In the genomic region with DNA sequence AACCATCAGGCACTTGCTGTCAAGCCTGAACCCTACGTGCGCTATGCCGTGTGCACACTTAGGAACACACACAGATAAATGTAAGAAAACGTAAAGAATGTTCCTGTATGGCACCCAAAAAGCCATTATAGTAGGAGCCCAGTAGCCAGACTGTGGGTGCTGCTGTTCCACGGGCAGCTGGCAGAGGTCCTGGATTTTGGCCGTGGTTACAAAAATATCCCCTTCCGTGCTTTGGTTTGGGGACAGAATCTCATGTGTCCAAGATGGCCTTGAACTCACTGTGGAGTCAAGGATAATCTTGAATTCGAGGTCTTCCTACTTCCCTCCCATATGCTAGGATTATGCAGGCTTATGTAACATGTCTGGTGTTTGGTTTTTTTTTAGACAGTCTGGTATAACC, we compare ENCODE assay signal across 26 mouse cellular contexts. TPM values are rescaled to one million over a fixed set of nuclear protein-coding genes. Genes with fewer than 3 reads are reported as not detected.
A peak's percentile ranks its signal among the peaks of the same experiment; 100 is the strongest.
DNase-seq lines count a peak whose midpoint lies in the region; ATAC-seq and TF ChIP-seq lines count a peak whose summit lies in the region.
"Had no signal": no experiment of that assay in that cellular context is flagged by ENCODE, and none has a peak within 500 bp of the region (broad histone marks: within the 10 kb centered on the region; RNA-seq: fewer than 3 reads in every experiment).

No protein-coding gene starts in this region.

- peak; percentile 56 to 66 for DNase-seq in adrenal gland, adult (ENCODE audit: inconsistent age in 2 of 2, low spot score in 1 of 2)
- no peak for DNase-seq in adrenal gland, postnatal 25 days
- DNase-seq in forebrain, postnatal 0 days: no peak
- no peak for DNase-seq in forebrain, embryonic 11.5 days (ENCODE audit: low spot score)
- peak; percentile 27 for DNase-seq in brain, adult 2 months (ENCODE audit: low read depth, low spot score)
- DNase-seq in lung, postnatal 14 days: no peak
- DNase-seq: adrenal gland, adult 2 months; adrenal gland, postnatal 14 days; cerebellum, adult 18-20 months; cerebellum, adult 9-10 months; cerebellum, postnatal 14 days; gastrocnemius, postnatal 10 days; gastrocnemius, postnatal 36 days; heart, adult 2 months; heart, postnatal 14 days; heart, postnatal 4 days; kidney, adult 18-20 months had no signal

- H3K27me3 ChIP-seq in forebrain, embryonic 12.5 days: no peaks in the 10 kb centered on the region
- no peaks in the 10 kb centered on the region for H3K27me3 ChIP-seq in forebrain, embryonic 16.5 days (replicated peaks; ENCODE audit: control insufficient read depth, insufficient read depth, low read length)
- H3K27me3 ChIP-seq in forebrain, postnatal 0 days (ENCODE audit: insufficient read depth, low read length): no peaks in the 10 kb centered on the region
- no peaks in the 10 kb centered on the region for H3K27me3 ChIP-seq in forebrain, embryonic 11.5 days (ENCODE audit: control insufficient read depth, insufficient read depth, low read length)
- H3K27me3 ChIP-seq: embryonic facial prominence, embryonic 15.5 days; heart, embryonic 13.5 days had no signal

- H3K4me2 ChIP-seq in forebrain, embryonic 12.5 days: no peak overlapping the region
- H3K4me2 ChIP-seq in forebrain, embryonic 16.5 days (ENCODE audit: low read length): no peak overlapping the region
- no peak overlapping the region for H3K4me2 ChIP-seq in forebrain, postnatal 0 days (ENCODE audit: low read depth)
- H3K4me2 ChIP-seq in forebrain, embryonic 11.5 days (ENCODE audit: low read depth, low read length, severe bottlenecking): no peak overlapping the region
- H3K4me2 ChIP-seq: embryonic facial prominence, embryonic 15.5 days; heart, embryonic 13.5 days; hindbrain, embryonic 14.5 days had no signal

- peak overlapping the region; percentile 46; the same call in 1 of the 2 replicates for H3K27ac ChIP-seq in forebrain, embryonic 12.5 days
- no peak overlapping the region for H3K27ac ChIP-seq in forebrain, embryonic 16.5 days (ENCODE audit: low read length)
- peak overlapping the region; percentile 46; the same call in 1 of the 2 replicates for H3K27ac ChIP-seq in forebrain, postnatal 0 days (ENCODE audit: low read depth, low read length)
- H3K27ac ChIP-seq in forebrain, embryonic 11.5 days (ENCODE audit: low read depth, low read length): no peak overlapping the region
- H3K27ac ChIP-seq: embryonic facial prominence, embryonic 15.5 days; heart, adult 2 months; heart, embryonic 10.5 days; heart, embryonic 13.5 days; hindbrain, embryonic 14.5 days; hindbrain, postnatal 0 days had no signal

- no peak for TF ChIP-seq CTCF in forebrain, postnatal 0 days (IDR thresholded peaks at IDR 0.05; ENCODE audit: low read depth)

- H3K4me1 ChIP-seq in forebrain, embryonic 12.5 days: peaks cover under 1% of the 10 kb centered on the region; the same call in 1 of the 2 replicates
- peaks cover 17% of the 10 kb centered on the region for H3K4me1 ChIP-seq in forebrain, embryonic 16.5 days (replicated peaks; ENCODE audit: control insufficient read depth, insufficient read depth, low read length)
- H3K4me1 ChIP-seq in forebrain, postnatal 0 days (ENCODE audit: insufficient read depth): no peaks in the 10 kb centered on the region; the same call in 1 of the 2 replicates
- H3K4me1 ChIP-seq in forebrain, embryonic 11.5 days (replicated peaks; ENCODE audit: control insufficient read depth, insufficient read depth, low read length): no peaks in the 10 kb centered on the region

- no peak for ATAC-seq in forebrain, embryonic 12.5 days (ENCODE audit: low FRiP score)
- ATAC-seq in forebrain, embryonic 16.5 days: no peak
- no peak for ATAC-seq in forebrain, postnatal 0 days
- no peak for ATAC-seq in forebrain, embryonic 11.5 days (replicated peaks; ENCODE audit: low FRiP score)
- ATAC-seq: hindbrain, postnatal 0 days; inflammation-experienced regulatory T-cells, adult 6 months; intestine, embryonic 16.5 days had no signal

- no peaks in the 10 kb centered on the region for H3K9me3 ChIP-seq in forebrain, embryonic 12.5 days
- no peaks in the 10 kb centered on the region for H3K9me3 ChIP-seq in forebrain, embryonic 16.5 days (ENCODE audit: control insufficient read depth, low read length)
- no peaks in the 10 kb centered on the region for H3K9me3 ChIP-seq in forebrain, postnatal 0 days (ENCODE audit: low read length)
- no peaks in the 10 kb centered on the region for H3K9me3 ChIP-seq in forebrain, embryonic 11.5 days (ENCODE audit: control insufficient read depth, low read length)
- H3K9me3 ChIP-seq: embryonic facial prominence, embryonic 15.5 days; heart, embryonic 10.5 days; heart, embryonic 13.5 days had no signal

- H3K36me3 ChIP-seq in forebrain, embryonic 12.5 days (replicated peaks): peaks cover 33% of the 10 kb centered on the region
- H3K36me3 ChIP-seq in forebrain, embryonic 16.5 days (ENCODE audit: control insufficient read depth, insufficient read depth): peaks cover 8% of the 10 kb centered on the region; the same call in 1 of the 2 replicates
- H3K36me3 ChIP-seq in forebrain, postnatal 0 days (ENCODE audit: insufficient read depth): peaks cover 22% of the 10 kb centered on the region
- peaks cover 11% of the 10 kb centered on the region for H3K36me3 ChIP-seq in forebrain, embryonic 11.5 days (ENCODE audit: control insufficient read depth, insufficient read depth, low read length)

- WGBS in forebrain, embryonic 12.5 days: 81% methylated on average over 8 of the region's 8 CpGs
- WGBS in forebrain, embryonic 16.5 days: 70% methylated on average over 8 of the region's 8 CpGs
- WGBS in forebrain, postnatal 0 days: 66% methylated on average over 8 of the region's 8 CpGs
- WGBS in forebrain, embryonic 11.5 days: 83% methylated on average over 8 of the region's 8 CpGs

- H3K4me3 ChIP-seq in forebrain, embryonic 12.5 days (replicated peaks): no peak overlapping the region
- no peak overlapping the region for H3K4me3 ChIP-seq in forebrain, embryonic 16.5 days (replicated peaks; ENCODE audit: low read length)
- no peak overlapping the region for H3K4me3 ChIP-seq in forebrain, postnatal 0 days (ENCODE audit: low read depth, low read length)
- H3K4me3 ChIP-seq in forebrain, embryonic 11.5 days (ENCODE audit: low read depth, low read length): no peak overlapping the region
- H3K4me3 ChIP-seq: embryonic facial prominence, embryonic 15.5 days; heart, adult 2 months; heart, embryonic 10.5 days; heart, embryonic 13.5 days had no signal

- no peak overlapping the region for H3K9ac ChIP-seq in forebrain, embryonic 12.5 days
- H3K9ac ChIP-seq in forebrain, embryonic 16.5 days (replicated peaks; ENCODE audit: low read depth, low read length): no peak overlapping the region
- H3K9ac ChIP-seq in forebrain, postnatal 0 days: no peak overlapping the region
- H3K9ac ChIP-seq in forebrain, embryonic 11.5 days (ENCODE audit: low read length): no peak overlapping the region
- H3K9ac ChIP-seq: embryonic facial prominence, embryonic 15.5 days; heart, embryonic 13.5 days; hindbrain, embryonic 14.5 days had no signal

RNA-seq across cellular contexts. Expression of gene 2810006K23Rik, which starts 15.0 kb away (rescaled TPM):
- total RNA-seq in adrenal gland, postnatal 25 days (2021): 15.1 and 19.9 TPM in 2 replicates
- 19.2 and 23.0 TPM in 2 replicates for polyA plus RNA-seq in forebrain, embryonic 12.5 days (2016; fragmentation: Nextera tagmentation; extraction: Ambion mirVana)
- polyA plus RNA-seq in forebrain, embryonic 16.5 days (2015; fragmentation: Nextera tagmentation; extraction: Ambion mirVana): 17.4 and 18.8 TPM in 2 replicates
- 14.1 and 15.2 TPM in 2 replicates for total RNA-seq in forebrain, postnatal 0 days (2014; rRNA removed)
- 9.1 and 9.2 TPM in 2 replicates for polyA plus RNA-seq in forebrain, postnatal 0 days (2015; fragmentation: Nextera tagmentation; extraction: Ambion mirVana)
- 17.9 and 20.2 TPM in 2 replicates for polyA plus RNA-seq in forebrain, embryonic 11.5 days (2014; fragmentation: Nextera tagmentation; extraction: Ambion mirVana)

RNA-seq across cellular contexts. Expression of gene Mphosph9, which starts 15.1 kb away (rescaled TPM):
- total RNA-seq in adrenal gland, postnatal 25 days (2021): 7.8 and 11.8 TPM in 2 replicates
- polyA plus RNA-seq in forebrain, embryonic 12.5 days (2016; fragmentation: Nextera tagmentation; extraction: Ambion mirVana): 24.4 and 24.7 TPM in 2 replicates
- 17.0 and 17.1 TPM in 2 replicates for polyA plus RNA-seq in forebrain, embryonic 16.5 days (2015; fragmentation: Nextera tagmentation; extraction: Ambion mirVana)
- total RNA-seq in forebrain, postnatal 0 days (2014; rRNA removed): 15.0 and 23.6 TPM in 2 replicates
- 4.5 and 7.8 TPM in 2 replicates for polyA plus RNA-seq in forebrain, postnatal 0 days (2015; fragmentation: Nextera tagmentation; extraction: Ambion mirVana)
- 21.2 and 22.2 TPM in 2 replicates for polyA plus RNA-seq in forebrain, embryonic 11.5 days (2014; fragmentation: Nextera tagmentation; extraction: Ambion mirVana)

RNA-seq across cellular contexts. Expression of gene Cdk2ap1, which starts 20.0 kb away (rescaled TPM):
- total RNA-seq in adrenal gland, postnatal 25 days (2021): 148 and 153 TPM in 2 replicates
- 81.1 and 105 TPM in 2 replicates for polyA plus RNA-seq in forebrain, embryonic 12.5 days (2016; fragmentation: Nextera tagmentation; extraction: Ambion mirVana)
- 60.5 and 74.2 TPM in 2 replicates for polyA plus RNA-seq in forebrain, embryonic 16.5 days (2015; fragmentation: Nextera tagmentation; extraction: Ambion mirVana)
- 178 and 183 TPM in 2 replicates for total RNA-seq in forebrain, postnatal 0 days (2014; rRNA removed)
- polyA plus RNA-seq in forebrain, postnatal 0 days (2015; fragmentation: Nextera tagmentation; extraction: Ambion mirVana): 101 and 115 TPM in 2 replicates
- polyA plus RNA-seq in forebrain, embryonic 11.5 days (2014; fragmentation: Nextera tagmentation; extraction: Ambion mirVana): 310 and 367 TPM in 2 replicates

Comparison
In these comparisons a context has a peak if more than half of its experiments do, and no peak if none do; other contexts are left out.
1. DNase-seq: peak in adrenal gland, adult (2 of 2) and brain, adult 2 months (single experiment); none in adrenal gland, postnatal 25 days (single experiment), forebrain, postnatal 0 days (single experiment), forebrain, embryonic 11.5 days (single experiment) and lung, postnatal 14 days (single experiment).
2. H3K27ac ChIP-seq: peak in forebrain, embryonic 12.5 days (single experiment) and forebrain, postnatal 0 days (single experiment); none in forebrain, embryonic 16.5 days (single experiment) and forebrain, embryonic 11.5 days (single experiment).